Mouse (Mus musculus) thymus, postnatal 4 days (tissue): ENCODE results near the gene Snrpa1.

ENCODE experiments used
- DNase-seq: peaks from one replicate; pipeline ENCODE4 v3.0.0; 2021

The Snrpa1 gene

GRCm38 (mm10) chr7:66115821-66116343 is 57.1 kb downstream of the Snrpa1 start:
- no peak for DNase-seq

DNA sequence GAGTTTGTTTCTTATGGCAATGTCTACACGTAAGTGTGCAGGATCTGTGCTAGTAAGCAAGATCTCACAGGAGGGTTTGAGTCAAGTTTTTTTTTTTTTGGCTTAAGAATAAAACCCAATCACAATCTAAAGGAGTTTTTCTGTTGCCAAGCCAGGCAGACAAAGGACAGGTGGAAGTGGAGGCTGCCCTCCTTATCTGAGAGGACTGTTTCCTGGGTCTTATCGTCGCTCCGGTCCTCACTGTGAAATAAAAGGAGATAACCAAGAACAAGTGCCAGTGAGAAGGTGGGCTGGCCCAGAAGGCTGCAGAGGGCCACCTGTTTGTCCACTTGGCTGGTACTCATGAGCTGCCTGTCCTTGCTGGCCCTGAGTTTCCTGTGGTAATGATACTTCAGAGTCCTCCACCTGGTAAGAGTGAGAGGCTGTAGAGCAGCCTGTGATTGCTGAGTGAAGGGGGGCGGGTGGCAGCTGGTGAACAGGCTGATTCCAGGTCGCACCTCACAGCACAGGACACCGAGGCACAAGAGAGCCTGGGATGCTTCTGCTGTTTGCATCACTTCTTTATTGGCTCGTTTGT is 58.2 kb downstream of the Snrpa1 start:
- DNase-seq: peak; percentile 35

DNA sequence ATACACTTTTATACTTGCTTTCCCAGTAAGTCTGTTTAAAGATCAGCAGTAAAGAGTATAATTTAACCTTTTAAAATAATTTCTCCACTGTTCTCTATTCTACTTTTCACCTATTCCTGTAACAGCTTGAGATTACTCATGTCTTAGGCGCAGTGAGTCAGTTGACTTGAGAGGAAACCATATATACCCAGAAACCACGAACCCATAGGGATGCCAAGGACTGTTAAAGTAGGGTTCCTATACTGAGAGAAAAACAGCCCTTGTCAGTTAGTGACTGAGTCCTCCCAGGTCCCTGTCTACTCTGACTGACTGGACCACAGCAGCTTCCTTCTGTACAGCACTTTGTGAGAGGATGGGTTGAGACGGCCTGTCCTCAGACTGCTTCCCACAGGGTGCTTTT is 59.2 kb downstream of the Snrpa1 start:
- no peak for DNase-seq

DNA sequence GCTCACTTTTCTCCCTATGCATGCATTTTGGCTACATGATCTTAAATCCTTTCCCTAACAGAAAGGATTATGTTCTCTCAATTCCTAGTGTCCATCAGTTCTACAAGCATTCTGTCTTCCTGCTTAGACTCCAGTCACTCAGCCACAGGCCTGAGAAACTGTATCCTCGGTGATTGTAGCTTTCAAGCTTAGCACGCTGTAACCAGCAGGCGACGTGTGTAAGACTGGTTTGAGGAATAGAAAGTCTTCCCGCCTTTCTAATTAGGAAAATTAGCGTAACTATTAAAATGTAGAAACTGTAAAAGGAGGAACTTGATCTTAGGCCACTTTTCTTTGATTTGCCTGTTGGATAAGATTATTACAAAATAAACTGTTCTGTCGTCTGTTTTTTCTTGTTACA is 60.0 kb downstream of the Snrpa1 start:
- DNase-seq: no peak

GRCm38 (mm10) chr7:66120139-66120538 is 61.3 kb downstream of the Snrpa1 start:
- DNase-seq: no peak

DNA sequence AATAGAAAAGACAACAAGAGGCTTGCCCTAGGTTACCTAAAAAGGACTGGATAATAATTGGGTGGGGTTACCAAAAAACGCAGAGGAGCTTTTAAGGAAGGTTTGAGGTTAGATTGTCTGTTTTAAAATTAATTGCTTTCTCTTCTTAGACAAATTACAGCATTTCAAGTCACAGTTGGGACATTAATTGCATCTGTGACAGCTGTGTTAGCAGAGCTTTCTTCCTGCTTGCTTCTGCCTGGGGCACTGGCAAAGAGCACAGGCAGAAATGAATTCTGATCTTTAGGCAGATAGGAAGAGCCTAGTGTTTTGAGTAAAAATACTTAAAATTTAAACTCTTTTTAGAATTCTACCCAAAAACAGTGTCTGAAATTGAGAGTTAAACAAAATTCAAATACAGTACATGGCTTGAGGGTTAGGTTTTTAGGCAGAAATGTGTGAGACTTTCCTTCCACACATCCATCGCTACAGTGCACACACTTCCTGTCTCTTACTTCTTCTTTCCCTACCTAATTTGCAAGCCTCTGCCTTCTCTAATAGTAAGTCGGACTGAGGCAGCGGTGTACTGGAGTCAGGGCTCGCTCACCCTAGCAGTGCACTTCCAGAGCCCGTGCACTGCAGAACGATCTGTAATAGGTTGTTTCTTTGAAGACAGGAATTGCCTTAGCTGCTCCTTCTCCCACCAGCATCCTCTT is 62.0 kb downstream of the Snrpa1 start:
- peak; percentile 19 for DNase-seq
